Mouse (Mus musculus) liver, postnatal 0 days (tissue): ENCODE measurements around the gene Cpm. TPM values are rescaled to one million over a fixed set of nuclear protein-coding genes. Genes with fewer than 3 reads are reported as not detected.
A peak's percentile ranks its signal among the peaks of the same experiment; 100 is the strongest.

Source experiments
- ATAC-seq: fragments of 200-750 bp; cut with Nextera tagmentation; 2 replicates; pipeline ENCODE4 v1.8.0; 2017; ENCODE audit warnings: mild to moderate bottlenecking, moderate library complexity
- DNase-seq: peaks from one replicate; pipeline ENCODE4 v3.0.0-alpha.2; 2016
- H3K27ac ChIP-seq: fragments of 300-500 bp; sonication (generic); 2 replicates; pipeline ENCODE4 v1.5.1; 2014; ENCODE audit warnings: antibody characterized with exemption, moderate library complexity, mild to moderate bottlenecking, low read depth
- H3K27me3 ChIP-seq: fragments of 300-500 bp; sonication (generic); 2 replicates; pipeline ENCODE4 v1.6.1; 2014; ENCODE audit warnings: low read length, control low read depth, mixed read lengths; ENCODE audit not compliant: insufficient read depth
- H3K36me3 ChIP-seq: fragments of 300-500 bp; sonication (generic); replicated peaks from 2 replicates; pipeline ENCODE4 v1.6.1; 2014; ENCODE audit warnings: mild to moderate bottlenecking, control low read depth, low read length, moderate library complexity, mixed read lengths; ENCODE audit not compliant: insufficient read depth
- H3K4me1 ChIP-seq: fragments of 300-500 bp; sonication (generic); 2 replicates; pipeline ENCODE4 v1.6.1; 2014; ENCODE audit warnings: antibody characterized with exemption, mild to moderate bottlenecking, control low read depth; ENCODE audit not compliant: insufficient read depth
- H3K4me2 ChIP-seq: fragments of 300-500 bp; sonication (generic); 2 replicates; pipeline ENCODE4 v1.6.1; 2014; ENCODE audit warnings: low read depth, mild to moderate bottlenecking, low read length, moderate library complexity, mixed read lengths
- H3K4me3 ChIP-seq: fragments of 300-500 bp; sonication (generic); 2 replicates; pipeline ENCODE4 v1.5.1; 2014; ENCODE audit warnings: low read depth, low read length
- H3K9ac ChIP-seq: fragments of 300-500 bp; sonication (generic); replicated peaks from 2 replicates; pipeline ENCODE4 v1.6.1; 2014; ENCODE audit warnings: mild to moderate bottlenecking, moderate library complexity
- H3K9me3 ChIP-seq: fragments of 300-500 bp; sonication (generic); 2 replicates; pipeline ENCODE4 v1.6.1; 2016; ENCODE audit warnings: mild to moderate bottlenecking, control low read depth, low read length, mixed read lengths
- CTCF ChIP-seq: sonication (generic); IDR thresholded peaks from 2 replicates; pipeline ENCODE4 v1.5.1; 2016; ENCODE audit warnings: antibody characterized with exemption, low read depth
- EP300 ChIP-seq: IDR thresholded peaks from 2 replicates; pipeline ENCODE4 v1.6.1; 2016; ENCODE audit warnings: antibody characterized with exemption, low read depth, mild to moderate bottlenecking
- WGBS: fragments of 180-500 bp; shearing (Covaris S2); extraction: QIAGEN DNeasy Blood & Tissue Kit; methylation state at CpG from one replicate; pipeline ENCODE4 v1.1.7; 2014; ENCODE audit not compliant: insufficient replicate concordance; 5-methylcytosine and 5-hydroxymethylcytosine counted together
- polyA plus RNA-seq: library from polyadenylated mRNA; unstranded; fragments of >200 nt; fragmentation: Nextera tagmentation; extraction: Ambion mirVana; gene quantifications from 2 replicates; pipeline ENCODE4 v1.2.1, GENCODE M21; 2015

Gene Cpm
- polyA plus RNA-seq, 1 experiment from 2014 or later: 7.0 TPM

DNA sequence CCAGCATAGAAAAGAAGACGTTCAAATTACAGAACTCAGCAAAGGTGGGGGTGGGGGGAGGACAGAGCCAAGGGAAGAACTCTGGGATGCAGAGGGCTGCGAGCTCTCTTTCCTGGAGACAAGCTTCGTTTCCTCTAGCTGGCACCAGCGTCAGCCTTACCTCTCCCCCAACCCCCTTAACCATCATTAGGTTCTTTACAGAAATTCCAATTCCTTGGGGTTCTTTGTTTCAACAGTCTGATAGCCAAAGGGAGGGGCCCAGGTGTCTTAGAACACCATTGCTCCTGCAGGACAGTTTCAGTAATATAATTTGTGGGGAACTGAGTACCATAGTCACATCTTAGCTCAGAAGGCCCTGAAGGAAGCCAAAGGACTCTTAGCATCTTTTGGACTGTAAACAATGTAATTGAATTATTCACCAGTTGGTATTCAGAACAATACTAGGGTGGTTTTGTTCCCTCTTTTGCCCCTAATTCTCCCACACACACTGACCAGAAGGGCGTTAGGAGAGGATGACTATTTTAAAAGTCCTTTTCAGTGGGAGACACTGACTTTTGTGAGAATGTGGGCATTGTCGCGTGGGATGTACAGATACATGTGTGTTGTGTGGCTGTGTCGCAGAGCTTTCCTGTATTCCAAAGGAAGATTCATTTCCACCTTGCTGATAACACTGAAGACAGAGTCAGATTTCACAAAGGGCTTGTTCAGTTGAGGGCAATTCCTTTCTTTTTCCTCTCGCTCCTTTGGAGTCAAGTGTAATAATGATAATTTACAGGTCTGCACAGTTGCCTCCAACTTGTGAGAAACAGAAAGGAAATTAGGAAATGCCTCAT lies 8.7 kb downstream of the Cpm start:
- no peak overlapping the region for H3K9ac ChIP-seq
- peaks cover 4% of the 10 kb centered on the region; the same call in 1 of the 2 replicates for H3K36me3 ChIP-seq
- H3K4me2 ChIP-seq: no peak overlapping the region
- no peaks in the 10 kb centered on the region for H3K27me3 ChIP-seq
- no peaks in the 10 kb centered on the region for H3K9me3 ChIP-seq
- H3K27ac ChIP-seq: no peak overlapping the region
- WGBS: 74% methylated on average over 9 of the region's 9 CpGs
- H3K4me3 ChIP-seq: no peak overlapping the region
- H3K4me1 ChIP-seq: 0 out of 2 replicates have a peak, but pooled peaks cover 3% of the 10 kb centered on the region
- TF ChIP-seq EP300 (no peak), CTCF (no peak)
- DNase-seq: no peak
- no peak for ATAC-seq

DNA sequence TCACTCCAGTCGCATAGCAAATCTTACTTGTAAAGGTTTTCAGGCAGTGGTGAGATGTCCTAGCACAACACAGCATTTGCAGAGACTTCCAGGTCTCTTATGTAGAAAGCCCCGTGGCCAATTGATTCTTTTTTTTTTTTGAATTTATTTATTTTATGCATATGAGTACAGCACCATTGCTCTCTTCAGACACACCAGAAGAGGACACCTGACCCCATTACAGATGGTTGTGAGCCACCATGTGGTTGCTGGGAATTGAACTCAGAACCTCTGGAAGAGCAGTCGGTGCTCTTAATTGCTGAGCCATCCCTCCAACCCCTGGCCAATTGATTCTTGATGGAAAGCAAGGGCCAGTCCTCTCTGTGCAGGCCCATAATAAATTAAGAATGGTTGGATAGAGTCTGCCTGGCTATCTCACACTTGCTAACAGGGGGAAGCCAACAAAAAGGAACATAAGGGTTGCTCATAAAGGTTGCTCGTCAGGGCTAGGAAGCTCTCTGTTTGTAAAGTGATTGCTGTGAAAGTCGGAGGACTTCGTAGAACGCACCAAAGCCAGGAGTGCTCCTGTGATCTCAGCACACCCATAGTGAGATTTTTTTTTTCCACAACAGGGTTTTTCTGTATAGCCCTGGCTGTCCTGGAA lies 9.4 kb downstream of the Cpm start:
- Histone ChIP-seq H3K36me3 (peaks cover 4% of the 10 kb centered on the region; the same call in 1 of the 2 replicates), H3K4me2 (no peak overlapping the region), H3K27me3 (no peaks in the 10 kb centered on the region), H3K4me1 (0 out of 2 replicates have a peak, but pooled peaks cover 3% of the 10 kb centered on the region), H3K9ac (no peak overlapping the region), H3K9me3 (no peaks in the 10 kb centered on the region), H3K4me3 (no peak overlapping the region), H3K27ac (no peak overlapping the region)
- no peak for ATAC-seq
- 87% methylated on average over 7 of the region's 7 CpGs for WGBS
- no peak for DNase-seq
- TF ChIP-seq CTCF: no peak
- no peak for TF ChIP-seq EP300

DNA sequence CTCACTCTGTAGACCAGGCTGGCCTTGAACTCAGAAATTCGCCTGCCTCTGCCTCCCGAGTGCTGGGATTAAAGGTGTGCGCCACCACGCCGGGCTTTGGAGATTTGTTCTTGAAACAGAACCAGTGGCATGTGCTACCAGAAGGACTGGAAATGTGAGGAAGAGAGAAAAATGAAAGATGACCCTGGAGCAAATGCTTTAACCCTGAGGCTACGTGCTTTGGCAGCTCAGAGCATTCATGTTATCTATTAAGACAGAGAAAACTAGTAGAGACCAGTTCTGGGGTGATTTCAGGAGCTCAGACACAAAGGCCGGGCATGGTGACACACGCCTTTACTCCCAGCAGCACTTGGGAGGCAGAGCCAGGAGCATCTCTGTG lies 9.9 kb downstream of the Cpm start:
- H3K4me3 ChIP-seq: no peak overlapping the region
- no peak overlapping the region for H3K9ac ChIP-seq
- 0 out of 2 replicates have a peak, but pooled peaks cover 3% of the 10 kb centered on the region for H3K4me1 ChIP-seq
- H3K27me3 ChIP-seq: no peaks in the 10 kb centered on the region
- DNase-seq (no peak), ATAC-seq (no peak)
- H3K27ac ChIP-seq: no peak overlapping the region
- no peak overlapping the region for H3K4me2 ChIP-seq
- 80% methylated on average over 8 of the region's 8 CpGs for WGBS
- TF ChIP-seq EP300: no peak
- TF ChIP-seq CTCF: no peak
- peaks cover 4% of the 10 kb centered on the region; the same call in 1 of the 2 replicates for H3K36me3 ChIP-seq
- no peaks in the 10 kb centered on the region for H3K9me3 ChIP-seq

GRCm38 (mm10) chr10:117639899-117640594 lies 10.7 kb downstream of the Cpm start:
- peak overlapping the region; percentile 32 for H3K4me2 ChIP-seq
- no peak overlapping the region for H3K27ac ChIP-seq
- no peak overlapping the region for H3K9ac ChIP-seq

GRCm38 (mm10) chr10:117640595-117641078 lies 11.3 kb downstream of the Cpm start:
- no peak for ATAC-seq
- Histone ChIP-seq H3K9ac (no peak overlapping the region), H3K36me3 (peaks cover 4% of the 10 kb centered on the region; the same call in 1 of the 2 replicates), H3K4me2 (no peak overlapping the region), H3K4me3 (no peak overlapping the region), H3K4me1 (0 out of 2 replicates have a peak, but pooled peaks cover 3% of the 10 kb centered on the region), H3K9me3 (no peaks in the 10 kb centered on the region), H3K27ac (no peak overlapping the region), H3K27me3 (no peaks in the 10 kb centered on the region)
- no peak for DNase-seq
- TF ChIP-seq CTCF (no peak), EP300 (no peak)
- 68% methylated on average over 7 of the region's 7 CpGs for WGBS

More at GRCm38 (mm10) chr10:117639899-117640594, 10.7 kb downstream of the Cpm start:
- Histone ChIP-seq H3K4me3 (no peak overlapping the region), H3K27me3 (no peaks in the 10 kb centered on the region), H3K9me3 (no peaks in the 10 kb centered on the region), H3K4me1 (0 out of 2 replicates have a peak, but pooled peaks cover 3% of the 10 kb centered on the region), H3K36me3 (peaks cover 4% of the 10 kb centered on the region; the same call in 1 of the 2 replicates)
- DNase-seq: no peak
- no peak for TF ChIP-seq EP300
- TF ChIP-seq CTCF: no peak
- 42% methylated on average over 21 of the region's 21 CpGs for WGBS
- no peak for ATAC-seq
